ENCODE assay signal across 7 mouse cellular contexts in genomic region chr16:33965878-33966537, GRCm38 (mm10). TPM values are rescaled to one million over a fixed set of nuclear protein-coding genes. Genes with fewer than 3 reads are reported as not detected.
DNase-seq lines count a peak whose midpoint lies in the region; ATAC-seq and TF ChIP-seq lines count a peak whose summit lies in the region.

No protein-coding gene starts in this region.

- WGBS in kidney, postnatal 0 days = 4% methylated on average over 15 of the region's 15 CpGs
- WGBS in neural tube, embryonic 14.5 days = 19% methylated on average over 15 of the region's 15 CpGs

- H3K4me1 ChIP-seq in megakaryocyte, embryonic 14.5 days = peaks cover 23% of the 10 kb centered on the region
- H3K4me1 ChIP-seq in erythroblast, embryonic 14.5 days (ENCODE audit: control insufficient read depth) = peaks cover 32% of the 10 kb centered on the region
- 0 out of 2 replicates have a peak, but pooled peaks cover 9% of the 10 kb centered on the region for H3K4me1 ChIP-seq in kidney, postnatal 0 days (replicated peaks; ENCODE audit: insufficient read depth, low read length)
- H3K4me1 ChIP-seq in neural tube, embryonic 14.5 days (ENCODE audit: control insufficient read depth, insufficient read depth, low read length) = peaks cover 4% of the 10 kb centered on the region; the same call in 1 of the 2 replicates

- H3K9ac ChIP-seq in kidney, postnatal 0 days (ENCODE audit: low read depth, low read length) = peak overlapping the region; percentile 74
- peak overlapping the region; percentile 65 for H3K9ac ChIP-seq in neural tube, embryonic 14.5 days (replicated peaks; ENCODE audit: low read depth, low read length)

- H3K27ac ChIP-seq in kidney, postnatal 0 days = peak overlapping the region; percentile 70; the same call in 1 of the 2 replicates
- H3K27ac ChIP-seq in neural tube, embryonic 14.5 days (ENCODE audit: low read depth, low read length) = no peak overlapping the region

- DNase-seq in T-cell, adult 2 months (ENCODE audit: low spot score) = peak; percentile 50
- no peak for DNase-seq in kidney, postnatal 0 days (ENCODE audit: low spot score)
- no peak for DNase-seq in urinary bladder, postnatal 4 days (ENCODE audit: low spot score in 2 of 2)

- H3K27me3 ChIP-seq in megakaryocyte, embryonic 14.5 days (replicated peaks) = no peaks in the 10 kb centered on the region
- H3K27me3 ChIP-seq in erythroblast, embryonic 14.5 days (ENCODE audit: control insufficient read depth) = no peaks in the 10 kb centered on the region
- no peaks in the 10 kb centered on the region for H3K27me3 ChIP-seq in kidney, postnatal 0 days (ENCODE audit: insufficient read depth, low read length)
- H3K27me3 ChIP-seq in neural tube, embryonic 14.5 days (ENCODE audit: control insufficient read depth, insufficient read depth, low read length) = no peaks in the 10 kb centered on the region

- no peak for TF ChIP-seq CTCF in kidney, postnatal 0 days (IDR thresholded peaks at IDR 0.05; ENCODE audit: low read depth)

- ATAC-seq in megakaryocyte, adult 5-6 weeks (ENCODE audit: poor library complexity, severe bottlenecking) = no peak; the same call in 1 of the 2 replicates
- ATAC-seq in kidney, postnatal 0 days (replicated peaks; ENCODE audit: low FRiP score, low read depth) = peak; percentile 37; the same call in 1 of the 2 replicates
- no peak for ATAC-seq in neural tube, embryonic 14.5 days (ENCODE audit: low read depth)

- H3K9me3 ChIP-seq in megakaryocyte, embryonic 14.5 days = no peaks in the 10 kb centered on the region
- no peaks in the 10 kb centered on the region for H3K9me3 ChIP-seq in erythroblast, embryonic 14.5 days (ENCODE audit: control insufficient read depth, low read length)
- H3K9me3 ChIP-seq in kidney, postnatal 0 days (replicated peaks; ENCODE audit: low read length) = no peaks in the 10 kb centered on the region
- no peaks in the 10 kb centered on the region for H3K9me3 ChIP-seq in neural tube, embryonic 14.5 days (ENCODE audit: control insufficient read depth, low read length)

- H3K4me3 ChIP-seq in megakaryocyte, embryonic 14.5 days (replicated peaks) = peak overlapping the region; percentile 98
- peak overlapping the region; percentile 95 for H3K4me3 ChIP-seq in erythroblast, embryonic 14.5 days (replicated peaks)
- H3K4me3 ChIP-seq in kidney, postnatal 0 days (replicated peaks; ENCODE audit: low read depth, low read length) = peak overlapping the region; percentile 72
- peak overlapping the region; percentile 85 for H3K4me3 ChIP-seq in neural tube, embryonic 14.5 days (ENCODE audit: low read depth, low read length)

- peak overlapping the region; percentile 89 for H3K4me2 ChIP-seq in kidney, postnatal 0 days (ENCODE audit: low read length)
- H3K4me2 ChIP-seq in neural tube, embryonic 14.5 days (ENCODE audit: low read depth, low read length) = peak overlapping the region; percentile 72

- peaks cover 28% of the 10 kb centered on the region for H3K36me3 ChIP-seq in megakaryocyte, embryonic 14.5 days (replicated peaks; ENCODE audit: low read length)
- peaks cover 32% of the 10 kb centered on the region for H3K36me3 ChIP-seq in erythroblast, embryonic 14.5 days (ENCODE audit: control insufficient read depth)
- H3K36me3 ChIP-seq in kidney, postnatal 0 days (ENCODE audit: insufficient read depth, low read length) = peaks cover 23% of the 10 kb centered on the region
- peaks cover 2% of the 10 kb centered on the region; the same call in 1 of the 2 replicates for H3K36me3 ChIP-seq in neural tube, embryonic 14.5 days (ENCODE audit: control insufficient read depth, insufficient read depth, low read length)

RNA-seq across cellular contexts. Expression of gene Umps, which starts 0.8 kb away (rescaled TPM):
- polyA plus RNA-seq in megakaryocyte, embryonic 14.5 days (2012; ENCODE audit: insufficient read depth, low replicate concordance) = 5.2 and 6.5 TPM in 2 replicates
- total RNA-seq in megakaryocyte, adult 5-6 weeks (2015) = 19.6 and 23.1 TPM in 2 replicates
- total RNA-seq in megakaryocyte, adult 5-6 weeks (2017) = 34.8 and 35.9 TPM in 2 replicates
- polyA plus RNA-seq in erythroblast, embryonic 14.5 days (2012) = 0.77 and 1.1 TPM in 2 replicates
- polyA plus RNA-seq in kidney, postnatal 0 days (2015; fragmentation: Nextera tagmentation; extraction: Ambion mirVana) = 37.9 and 41.7 TPM in 2 replicates
- 24.5 and 25.5 TPM in 2 replicates for polyA plus RNA-seq in neural tube, embryonic 14.5 days (2014; fragmentation: Nextera tagmentation; extraction: Ambion mirVana)
